Mouse (Mus musculus) brain, embryonic 14.5 days (tissue): ENCODE data around the gene Cdk5r1. TPM values are rescaled to one million over a fixed set of nuclear protein-coding genes. Genes with fewer than 3 reads are reported as not detected.

Experiments
- DNase-seq: peaks from one replicate; pipeline ENCODE4 v3.0.0-alpha.2; 2011; ENCODE audit warnings: low read depth
- CTCF ChIP-seq: fragments of 200-500 bp; IDR thresholded peaks from 2 replicates; pipeline ENCODE4 v1.5.1; 2012; ENCODE audit warnings: inconsistent platforms, mild to moderate bottlenecking, moderate library complexity, borderline replicate concordance; ENCODE audit not compliant: insufficient read depth, insufficient read length; ENCODE audit errors: extremely low read depth
- POLR2A ChIP-seq: fragments of 200-500 bp; IDR thresholded peaks from 2 replicates; pipeline ENCODE4 v1.6.1; 2012; ENCODE audit warnings: mild to moderate bottlenecking, inconsistent platforms, borderline replicate concordance; ENCODE audit not compliant: poor library complexity, insufficient read depth, insufficient read length, severe bottlenecking; ENCODE audit errors: extremely low read depth
- polyA plus RNA-seq: library from polyadenylated mRNA; depleted of rRNA; stranded (reverse); fragments of >200 nt; gene quantifications from 2 replicates; pipeline ENCODE4 v1.2.3, GENCODE M21; 2012

Cdk5r1 gene
- polyA plus RNA-seq, 1 experiment: 349 TPM

GRCm38 (mm10) chr11:80484191-80484791 is 7.5 kb downstream of the Cdk5r1 start:
- DNase-seq: peak; percentile 93
- no peak for TF ChIP-seq CTCF
- no peak for TF ChIP-seq POLR2A

GRCm38 (mm10) chr11:80485120-80485551 is 8.3 kb downstream of the Cdk5r1 start:
- DNase-seq: no peak
- no peak for TF ChIP-seq POLR2A
- no peak for TF ChIP-seq CTCF

- no peak for DNase-seq
- TF ChIP-seq CTCF (no peak), POLR2A (no peak)
These were observed 8.9 kb downstream of the Cdk5r1 start for GRCm38 (mm10) chr11:80485622-80486206.

GRCm38 (mm10) chr11:80487904-80488587 is 11.2 kb downstream of the Cdk5r1 start:
- TF ChIP-seq POLR2A (no peak), CTCF (no peak)
- no peak for DNase-seq

GRCm38 (mm10) chr11:80489172-80489881 is 12.5 kb downstream of the Cdk5r1 start:
- TF ChIP-seq POLR2A (no peak), CTCF (no peak)
- peak; percentile 86 for DNase-seq

GRCm38 (mm10) chr11:80489882-80490196 is 13.0 kb downstream of the Cdk5r1 start:
- no peak for DNase-seq
- TF ChIP-seq POLR2A: no peak
- no peak for TF ChIP-seq CTCF

GRCm38 (mm10) chr11:80490831-80491230 is 14.0 kb downstream of the Cdk5r1 start:
- TF ChIP-seq CTCF: no peak
- TF ChIP-seq POLR2A: no peak
- no peak for DNase-seq

- no peak for DNase-seq
- no peak for TF ChIP-seq POLR2A
- TF ChIP-seq CTCF: no peak
These were observed 16.4 kb downstream of the Cdk5r1 start for GRCm38 (mm10) chr11:80493186-80493585.

GRCm38 (mm10) chr11:80494852-80495251 is 18.0 kb downstream of the Cdk5r1 start:
- no peak for TF ChIP-seq POLR2A
- TF ChIP-seq CTCF: no peak
- DNase-seq: peak; percentile 41

GRCm38 (mm10) chr11:80495972-80496371 is 19.1 kb downstream of the Cdk5r1 start:
- no peak for DNase-seq
- TF ChIP-seq CTCF (no peak), POLR2A (no peak)

GRCm38 (mm10) chr11:80496640-80497039 is 19.8 kb downstream of the Cdk5r1 start:
- TF ChIP-seq CTCF (no peak), POLR2A (no peak)
- no peak for DNase-seq
